Mouse (Mus musculus): ENCODE measurements at regions not wholly inside any gene's neighbourhood (a gene's known extent, or its start where the extent isn't known, plus 50 kb on each side); places are given as distances from the start of the nearest gene placed in this dataset.

DNA sequence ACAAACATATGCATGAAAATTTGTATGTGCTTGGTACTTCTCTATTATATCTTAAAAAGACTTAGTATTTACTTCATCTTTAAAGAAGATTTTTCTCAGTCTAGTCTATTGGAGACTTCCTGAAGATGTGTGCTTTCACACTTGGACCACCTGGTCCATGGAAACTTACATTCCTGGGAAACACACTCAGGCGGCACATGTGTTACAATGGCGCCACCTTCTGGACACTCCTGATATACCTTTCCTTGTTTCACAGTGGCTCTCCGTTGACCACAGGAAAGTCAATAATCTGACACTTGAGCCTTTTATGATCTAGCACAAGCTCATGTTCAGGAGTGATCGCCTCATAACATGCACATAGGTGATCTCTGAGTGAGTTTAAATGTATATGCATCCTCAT, 146.5 kb downstream of the Rdh14 start:
- TF ChIP-seq CTCF (conservative IDR thresholded peaks at IDR 0.05 in 1 of 2, IDR thresholded peaks at IDR 0.05 in 1 of 2; ENCODE audit: low read depth in 2 of 2, low read length in 2 of 2): peak; percentile 73 to 75
- no peak for TF ChIP-seq USF1 (IDR thresholded peaks at IDR 0.05; ENCODE audit: low read depth, low read length)
- no peak for TF ChIP-seq POLR2A (IDR thresholded peaks at IDR 0.05; ENCODE audit: low read depth, low read length)
- no peak for TF ChIP-seq MAZ (IDR thresholded peaks at IDR 0.05; ENCODE audit: low read depth, low read length)
- TF ChIP-seq GABPA (IDR thresholded peaks at IDR 0.05; ENCODE audit: insufficient replicate concordance, low read depth, low read length): no peak
- no peak for TF ChIP-seq USF2 (conservative IDR thresholded peaks at IDR 0.05; ENCODE audit: low read depth, low read length)
- TF ChIP-seq EP300 (IDR thresholded peaks at IDR 0.05; ENCODE audit: low read length): no peak

Data from CH12.LX (cell line).